ENCODE assay signal across 22 mouse cellular contexts in genomic region chr13:5546011-5546410, GRCm38 (mm10).
DNase-seq lines count a peak whose midpoint lies in the region; ATAC-seq and TF ChIP-seq lines count a peak whose summit lies in the region.
"Had no signal": no experiment of that assay in that cellular context is flagged by ENCODE, and none has a peak within 500 bp of the region (broad histone marks: within the 10 kb centered on the region; RNA-seq: fewer than 3 reads in every experiment).

No protein-coding gene starts in this region.

- WGBS in forebrain, embryonic 14.5 days: 83% methylated on average over 2 of the region's 2 CpGs
- 85% methylated on average over 2 of the region's 2 CpGs for WGBS in forebrain, embryonic 13.5 days

- TF ChIP-seq RAD21 in CH12.LX (IDR thresholded peaks at IDR 0.05; ENCODE audit: low read depth, low read length): no peak

- H3K36me3 ChIP-seq in forebrain, embryonic 14.5 days (ENCODE audit: control insufficient read depth, insufficient read depth, low read length): no peaks in the 10 kb centered on the region
- H3K36me3 ChIP-seq in forebrain, embryonic 13.5 days (ENCODE audit: poor library complexity, severe bottlenecking): no peaks in the 10 kb centered on the region
- no peaks in the 10 kb centered on the region for H3K36me3 ChIP-seq in CH12.LX (replicated peaks in 1 of 2; ENCODE audit: control insufficient read depth in 1 of 2, insufficient read depth in 1 of 2, low read length in 1 of 2)
- no peaks in the 10 kb centered on the region for H3K36me3 ChIP-seq in ES-E14 (ENCODE audit: control insufficient read depth, insufficient read depth, low read length, poor library complexity, severe bottlenecking)
- H3K36me3 ChIP-seq: G1E had no signal

- DNase-seq in forebrain, embryonic 14.5 days (ENCODE audit: low spot score): no peak
- DNase-seq in CH12.LX (ENCODE audit: extremely low read depth): no peak
- DNase-seq in ES-E14 (ENCODE audit: low read depth, low spot score): no peak
- no peak for DNase-seq in adipocyte (ENCODE audit: low spot score)
- no peak for DNase-seq in liver
- DNase-seq: adrenal gland, adult 8-10 months; adrenal gland, postnatal 10 days; adrenal gland, postnatal 14 days; adrenal gland, postnatal 25 days; adrenal gland, postnatal 36 days; B cell, adult 2 months; cerebellum, adult 11 months; cerebellum, adult 11-12 months; cerebellum, adult 18-20 months; cerebellum, adult 2 months; cerebellum, adult 8-10 months; cerebellum, adult 9-10 months had no signal

- no peak overlapping the region for H3K9ac ChIP-seq in forebrain, embryonic 14.5 days (ENCODE audit: low read length)
- H3K9ac ChIP-seq in forebrain, embryonic 13.5 days: no peak overlapping the region
- H3K9ac ChIP-seq in CH12.LX (ENCODE audit: insufficient read depth, low read depth): no peak overlapping the region
- no peak overlapping the region for H3K9ac ChIP-seq in ES-E14 (ENCODE audit: insufficient read depth, low read depth, low read length, poor library complexity, severe bottlenecking)

- dilution Hi-C loops in CH12.LX (cut with MboI; ENCODE audit: extremely low pct_ligation_motif_present, extremely low pct_unique_long_range_greater_than_20kb, low sequenced_read_pairs): no loop called here

- H3K4me1 ChIP-seq in forebrain, embryonic 14.5 days (ENCODE audit: control insufficient read depth, insufficient read depth, low read length): no peaks in the 10 kb centered on the region
- no peaks in the 10 kb centered on the region for H3K4me1 ChIP-seq in forebrain, embryonic 13.5 days
- no peaks in the 10 kb centered on the region for H3K4me1 ChIP-seq in CH12.LX (ENCODE audit: control insufficient read depth in 1 of 2, insufficient read depth in 2 of 2)
- peaks cover 5 to 10% of the 10 kb centered on the region in 2 experiments; a peak in 3 of 4 replicates for H3K4me1 ChIP-seq in ES-E14 (ENCODE audit: control insufficient read depth in 2 of 2, insufficient read depth in 2 of 2, low read length in 2 of 2, poor library complexity in 1 of 2)

- in situ Hi-C loops in CH12.LX (cut with MboI; ENCODE audit: low pct_ligation_motif_present, low pct_unique_long_range_greater_than_20kb, low sequenced_read_pairs) (no loop called here), ES-E14 (cut with MboI; ENCODE audit: low sequenced_read_pairs in 2 of 2, unreplicated experiment in 2 of 2) (no loop called here)

- H3K27ac ChIP-seq in forebrain, embryonic 14.5 days (ENCODE audit: low read depth, low read length): no peak overlapping the region
- H3K27ac ChIP-seq in forebrain, embryonic 13.5 days: no peak overlapping the region
- H3K27ac ChIP-seq in CH12.LX (ENCODE audit: insufficient read depth, low read depth) (no peak overlapping the region), ES-E14 (ENCODE audit: insufficient read depth, low read depth, low read length, poor library complexity, severe bottlenecking) (no peak overlapping the region)

- peak; percentile 40; the same call in 1 of the 2 replicates for ATAC-seq in forebrain, embryonic 14.5 days
- no peak for ATAC-seq in forebrain, embryonic 13.5 days
- ATAC-seq: activated CD4-positive, CD25-positive, alpha-beta regulatory T cell, adult 4 months; CD4-positive, CD25-positive, alpha-beta regulatory T cell, adult 4 months; Patski had no signal

- TF ChIP-seq EP300 in CH12.LX (IDR thresholded peaks at IDR 0.05; ENCODE audit: low read length): no peak

- no peak overlapping the region for H3K4me2 ChIP-seq in forebrain, embryonic 14.5 days (ENCODE audit: low read length)
- no peak overlapping the region for H3K4me2 ChIP-seq in forebrain, embryonic 13.5 days
- no peak overlapping the region for H3K4me2 ChIP-seq in CH12.LX (ENCODE audit: insufficient read depth, low read depth, poor library complexity, severe bottlenecking)

- no peak for TF ChIP-seq CTCF in CH12.LX (conservative IDR thresholded peaks at IDR 0.05 in 1 of 2, IDR thresholded peaks at IDR 0.05 in 1 of 2; ENCODE audit: low read depth in 2 of 2, low read length in 2 of 2)

- no peaks in the 10 kb centered on the region for H3K79me2 ChIP-seq in CH12.LX (replicated peaks; ENCODE audit: control insufficient read depth, extremely low read depth, insufficient read depth, poor library complexity, severe bottlenecking)

- no peak overlapping the region for H3K4me3 ChIP-seq in forebrain, embryonic 14.5 days (ENCODE audit: low read depth, low read length)
- H3K4me3 ChIP-seq in forebrain, embryonic 13.5 days: no peak overlapping the region
- H3K4me3 ChIP-seq in CH12.LX (replicated peaks in 1 of 3; ENCODE audit: low read depth in 2 of 3, low read length in 2 of 3, poor library complexity in 1 of 3) (no peak overlapping the region), ES-E14 (ENCODE audit: insufficient read depth in 1 of 2, low read depth in 1 of 2, low read length in 2 of 2, poor library complexity in 1 of 2, severe bottlenecking in 1 of 2) (no peak overlapping the region)

- no peaks in the 10 kb centered on the region for H3K9me3 ChIP-seq in forebrain, embryonic 14.5 days (replicated peaks; ENCODE audit: control insufficient read depth, low read length)
- no peaks in the 10 kb centered on the region for H3K9me3 ChIP-seq in forebrain, embryonic 13.5 days (replicated peaks)
- H3K9me3 ChIP-seq in CH12.LX (replicated peaks; ENCODE audit: low read length) (no peaks in the 10 kb centered on the region), ES-E14 (ENCODE audit: control insufficient read depth, insufficient read depth, low read depth, low read length) (no peaks in the 10 kb centered on the region)
- H3K9me3 ChIP-seq: G1E had no signal

- H3K27me3 ChIP-seq in forebrain, embryonic 14.5 days (replicated peaks; ENCODE audit: control insufficient read depth, insufficient read depth, low read length): no peaks in the 10 kb centered on the region
- H3K27me3 ChIP-seq in forebrain, embryonic 13.5 days: no peaks in the 10 kb centered on the region
- H3K27me3 ChIP-seq in CH12.LX (replicated peaks): no peaks in the 10 kb centered on the region
- H3K27me3 ChIP-seq: Patski had no signal

- TF ChIP-seq POLR2A in CH12.LX (IDR thresholded peaks at IDR 0.05; ENCODE audit: low read depth, low read length): no peak

TF ChIP-seq in CH12.LX, 34 proteins besides CTCF, POLR2A, EP300 and RAD21:
- TF ChIP-seq MAZ (IDR thresholded peaks at IDR 0.05; ENCODE audit: low read depth, low read length) (no peak), KAT2A (IDR thresholded peaks at IDR 0.05; ENCODE audit: insufficient replicate concordance, low read length) (no peak), MAFK (IDR thresholded peaks at IDR 0.05; ENCODE audit: insufficient replicate concordance, low read length) (peak; percentile 84)
TF ChIP-seq in CH12.LX: peak in this region for 1.

TF ChIP-seq in ES-E14, 5 proteins besides CTCF, POLR2A, EP300 and RAD21:
- no peak for TF ChIP-seq ZNF384 (IDR thresholded peaks at IDR 0.05; ENCODE audit: low read depth, low read length)
- no peak for TF ChIP-seq ZC3H11A (IDR thresholded peaks at IDR 0.05; ENCODE audit: borderline replicate concordance, low read depth, low read length)
- TF ChIP-seq MAFK (IDR thresholded peaks at IDR 0.05; ENCODE audit: insufficient read depth, low read depth, low read length): peak; percentile 91
- no peak for TF ChIP-seq CHD2 (IDR thresholded peaks at IDR 0.05; ENCODE audit: low read depth, low read length)
- TF ChIP-seq HCFC1 (IDR thresholded peaks at IDR 0.05; ENCODE audit: borderline replicate concordance, insufficient read depth, low read length): no peak
